8 mouse cellular contexts compared by ENCODE assay signal in the genomic region with DNA sequence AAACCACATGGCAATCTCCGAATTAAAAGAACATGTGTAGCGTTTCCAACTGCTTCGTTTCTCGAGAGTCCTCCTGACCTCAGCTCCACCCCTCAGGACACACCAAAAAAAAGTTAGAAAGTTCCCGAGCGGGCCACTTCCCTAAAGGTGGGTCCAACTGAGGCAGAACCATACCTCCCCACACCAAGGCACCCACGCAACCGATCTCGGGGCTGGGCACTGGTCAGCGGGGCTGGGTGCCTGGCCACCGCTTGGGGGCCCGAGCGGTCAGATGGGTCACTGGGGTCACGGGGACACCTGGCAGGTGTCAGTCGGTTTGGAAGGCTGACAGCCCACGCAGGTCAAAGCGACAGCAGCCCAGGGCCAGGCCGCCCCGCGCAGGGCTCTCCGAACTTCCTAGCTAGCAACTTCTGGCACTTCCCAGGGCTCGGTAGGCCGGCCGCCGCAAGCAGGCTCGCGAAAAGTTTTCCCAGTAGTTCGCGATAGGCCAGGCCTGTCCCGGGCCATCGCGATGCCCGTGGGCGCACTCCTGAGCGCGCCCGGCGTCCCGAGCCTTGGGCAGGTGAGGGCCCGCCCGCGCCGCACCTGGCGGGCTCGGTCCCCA. TPM values are rescaled to one million over a fixed set of nuclear protein-coding genes. Genes with fewer than 3 reads are reported as not detected.
DNase-seq lines count a peak whose midpoint lies in the region; ATAC-seq and TF ChIP-seq lines count a peak whose summit lies in the region.

No protein-coding gene starts in this region.

- no peak for TF ChIP-seq CTCF in E14TG2a.4 (conservative IDR thresholded peaks at IDR 0.05; ENCODE audit: low read length)

- peak; percentile 53 for DNase-seq in 3134 (ENCODE audit: extremely low read depth, insufficient read length, low spot score)
- no peak for DNase-seq in ovary, postnatal 14 days (ENCODE audit: low spot score)

- ATAC-seq in forebrain, embryonic 12.5 days (ENCODE audit: low FRiP score), result peak; percentile 60
- ATAC-seq in hindbrain, embryonic 15.5 days (ENCODE audit: low FRiP score, low read depth), result 0 out of 2 replicates have a peak, but pooled peaks have one; percentile 2
- ATAC-seq in lung, embryonic 16.5 days (ENCODE audit: low read depth), result peak; percentile 31; the same call in 1 of the 2 replicates
- peak; percentile 38 for ATAC-seq in stomach, embryonic 15.5 days (ENCODE audit: insufficient read depth, low FRiP score, low read depth)
- no peak for ATAC-seq in monocyte, adult 5-6 weeks (replicated peaks; ENCODE audit: insufficient number of reproducible peaks, low FRiP score, low TSS enrichment, poor library complexity, severe bottlenecking)

- H3K27ac ChIP-seq in forebrain, embryonic 12.5 days, result 0 out of 2 replicates have a peak overlapping the region, but pooled peaks have one; percentile 50
- H3K27ac ChIP-seq in hindbrain, embryonic 15.5 days (replicated peaks), result peak overlapping the region; percentile 18; the same call in 1 of the 2 replicates
- peak overlapping the region; percentile 90 for H3K27ac ChIP-seq in lung, embryonic 16.5 days (ENCODE audit: low read length)
- peak overlapping the region; percentile 88 for H3K27ac ChIP-seq in stomach, embryonic 15.5 days

- H3K27me3 ChIP-seq in E14TG2a.4 (ENCODE audit: insufficient read depth, low read length), result peaks cover 18% of the 10 kb centered on the region
- peaks cover 13% of the 10 kb centered on the region for H3K27me3 ChIP-seq in forebrain, embryonic 12.5 days
- H3K27me3 ChIP-seq in hindbrain, embryonic 15.5 days, result peaks cover 15% of the 10 kb centered on the region; the same call in 1 of the 2 replicates
- no peaks in the 10 kb centered on the region for H3K27me3 ChIP-seq in lung, embryonic 16.5 days (ENCODE audit: control insufficient read depth, insufficient read depth, low read depth, low read length)
- H3K27me3 ChIP-seq in stomach, embryonic 15.5 days (replicated peaks), result no peaks in the 10 kb centered on the region

- WGBS in forebrain, embryonic 12.5 days, result under 1% methylated on average over 45 of the region's 45 CpGs
- under 1% methylated on average over 42 of the region's 45 CpGs for WGBS in hindbrain, embryonic 15.5 days
- under 1% methylated on average over 45 of the region's 45 CpGs for WGBS in lung, embryonic 16.5 days
- whole genome bisulfite sequencing in stomach, embryonic 15.5 days, result 1% methylated on average over 44 of the region's 45 CpGs

- H3K36me3 ChIP-seq in E14TG2a.4 (ENCODE audit: insufficient read depth, low read length), result no peaks in the 10 kb centered on the region
- no peaks in the 10 kb centered on the region for H3K36me3 ChIP-seq in forebrain, embryonic 12.5 days (replicated peaks)
- H3K36me3 ChIP-seq in hindbrain, embryonic 15.5 days, result no peaks in the 10 kb centered on the region
- H3K36me3 ChIP-seq in lung, embryonic 16.5 days (ENCODE audit: control insufficient read depth, insufficient read depth, low read length), result no peaks in the 10 kb centered on the region
- H3K36me3 ChIP-seq in stomach, embryonic 15.5 days, result no peaks in the 10 kb centered on the region

- peaks cover 73% of the 10 kb centered on the region for H3K4me1 ChIP-seq in E14TG2a.4 (replicated peaks; ENCODE audit: low read depth, low read length)
- peaks cover 45% of the 10 kb centered on the region for H3K4me1 ChIP-seq in forebrain, embryonic 12.5 days
- H3K4me1 ChIP-seq in hindbrain, embryonic 15.5 days (replicated peaks), result peaks cover 36% of the 10 kb centered on the region
- peaks cover 52% of the 10 kb centered on the region for H3K4me1 ChIP-seq in lung, embryonic 16.5 days (replicated peaks; ENCODE audit: control insufficient read depth, insufficient read depth, low read length)
- peaks cover 48% of the 10 kb centered on the region for H3K4me1 ChIP-seq in stomach, embryonic 15.5 days

- peak overlapping the region; percentile 93 for H3K9ac ChIP-seq in forebrain, embryonic 12.5 days
- H3K9ac ChIP-seq in hindbrain, embryonic 15.5 days, result peak overlapping the region; percentile 67
- peak overlapping the region; percentile 99 for H3K9ac ChIP-seq in lung, embryonic 16.5 days (ENCODE audit: low read length)
- H3K9ac ChIP-seq in stomach, embryonic 15.5 days, result peak overlapping the region; percentile 95

- H3K9me3 ChIP-seq in E14TG2a.4 (ENCODE audit: low read length), result no peaks in the 10 kb centered on the region
- H3K9me3 ChIP-seq in forebrain, embryonic 12.5 days, result no peaks in the 10 kb centered on the region
- H3K9me3 ChIP-seq in hindbrain, embryonic 15.5 days, result no peaks in the 10 kb centered on the region
- H3K9me3 ChIP-seq in lung, embryonic 16.5 days (ENCODE audit: control insufficient read depth, low read length), result no peaks in the 10 kb centered on the region
- no peaks in the 10 kb centered on the region for H3K9me3 ChIP-seq in stomach, embryonic 15.5 days

- peak overlapping the region; percentile 93 for H3K4me2 ChIP-seq in forebrain, embryonic 12.5 days
- H3K4me2 ChIP-seq in hindbrain, embryonic 15.5 days, result peak overlapping the region; percentile 95
- H3K4me2 ChIP-seq in lung, embryonic 16.5 days (ENCODE audit: low read depth, low read length), result peak overlapping the region; percentile 96
- H3K4me2 ChIP-seq in stomach, embryonic 15.5 days, result peak overlapping the region; percentile 91

- H3K4me3 ChIP-seq in E14TG2a.4 (replicated peaks; ENCODE audit: low read length), result peak overlapping the region; percentile 91
- H3K4me3 ChIP-seq in forebrain, embryonic 12.5 days (replicated peaks), result peak overlapping the region; percentile 90
- H3K4me3 ChIP-seq in hindbrain, embryonic 15.5 days, result peak overlapping the region; percentile 88
- H3K4me3 ChIP-seq in lung, embryonic 16.5 days (ENCODE audit: low read length), result peak overlapping the region; percentile 71
- H3K4me3 ChIP-seq in stomach, embryonic 15.5 days (replicated peaks), result peak overlapping the region; percentile 97

RNA-seq across cellular contexts. Expression of gene Lrp5, which starts 0.7 kb away (rescaled TPM):
- polyA plus RNA-seq in forebrain, embryonic 12.5 days (2016; fragmentation: Nextera tagmentation; extraction: Ambion mirVana), result 2.9 and 3.2 TPM in 2 replicates
- 1.4 TPM in 2 replicates for polyA plus RNA-seq in hindbrain, embryonic 15.5 days (2015; fragmentation: Nextera tagmentation; extraction: Ambion mirVana)
- polyA plus RNA-seq in lung, embryonic 16.5 days (2015; fragmentation: Nextera tagmentation; extraction: Ambion mirVana), result 7.4 and 7.8 TPM in 2 replicates
- polyA plus RNA-seq in stomach, embryonic 15.5 days (2015; fragmentation: Nextera tagmentation; extraction: Ambion mirVana), result 5.3 and 6.2 TPM in 2 replicates
- total RNA-seq in monocyte, adult 5-6 weeks (2017), result 10.1 to 17.6 TPM (median 14.0 TPM) in 3 replicates

RNA-seq across cellular contexts. Expression of gene 1810055G02Rik, which starts 22.4 kb away (rescaled TPM):
- polyA plus RNA-seq in forebrain, embryonic 12.5 days (2016; fragmentation: Nextera tagmentation; extraction: Ambion mirVana), result 35.1 and 40.2 TPM in 2 replicates
- 39.3 and 41.4 TPM in 2 replicates for polyA plus RNA-seq in hindbrain, embryonic 15.5 days (2015; fragmentation: Nextera tagmentation; extraction: Ambion mirVana)
- polyA plus RNA-seq in lung, embryonic 16.5 days (2015; fragmentation: Nextera tagmentation; extraction: Ambion mirVana), result 28.3 and 32.4 TPM in 2 replicates
- 31.6 and 35.9 TPM in 2 replicates for polyA plus RNA-seq in stomach, embryonic 15.5 days (2015; fragmentation: Nextera tagmentation; extraction: Ambion mirVana)
- total RNA-seq in monocyte, adult 5-6 weeks (2017), result 3.8 to 9.4 TPM (median 9.1 TPM) in 3 replicates

Comparison
In these comparisons a context has a peak if more than half of its experiments do, and no peak if none do; other contexts are left out.
1. H3K27ac ChIP-seq: peak in every context shown above with its lines; median percentile 90 in lung, embryonic 16.5 days; 88 in stomach, embryonic 15.5 days; 50 in forebrain, embryonic 12.5 days; 18 in hindbrain, embryonic 15.5 days.